Mouse (Mus musculus): Measurements from ENCODE around the gene Hectd4.

Hectd4 gene

GRCm38 (mm10) chr5:121397187-121398145 lies 177.4 kb downstream of the Hectd4 start, which contains the start of gene Naa25:
TSS of gene Naa25 (plus strand) at chr5:121397936.
- DNase-seq (ENCODE audit: low spot score), result peak; percentile 98

DNA sequence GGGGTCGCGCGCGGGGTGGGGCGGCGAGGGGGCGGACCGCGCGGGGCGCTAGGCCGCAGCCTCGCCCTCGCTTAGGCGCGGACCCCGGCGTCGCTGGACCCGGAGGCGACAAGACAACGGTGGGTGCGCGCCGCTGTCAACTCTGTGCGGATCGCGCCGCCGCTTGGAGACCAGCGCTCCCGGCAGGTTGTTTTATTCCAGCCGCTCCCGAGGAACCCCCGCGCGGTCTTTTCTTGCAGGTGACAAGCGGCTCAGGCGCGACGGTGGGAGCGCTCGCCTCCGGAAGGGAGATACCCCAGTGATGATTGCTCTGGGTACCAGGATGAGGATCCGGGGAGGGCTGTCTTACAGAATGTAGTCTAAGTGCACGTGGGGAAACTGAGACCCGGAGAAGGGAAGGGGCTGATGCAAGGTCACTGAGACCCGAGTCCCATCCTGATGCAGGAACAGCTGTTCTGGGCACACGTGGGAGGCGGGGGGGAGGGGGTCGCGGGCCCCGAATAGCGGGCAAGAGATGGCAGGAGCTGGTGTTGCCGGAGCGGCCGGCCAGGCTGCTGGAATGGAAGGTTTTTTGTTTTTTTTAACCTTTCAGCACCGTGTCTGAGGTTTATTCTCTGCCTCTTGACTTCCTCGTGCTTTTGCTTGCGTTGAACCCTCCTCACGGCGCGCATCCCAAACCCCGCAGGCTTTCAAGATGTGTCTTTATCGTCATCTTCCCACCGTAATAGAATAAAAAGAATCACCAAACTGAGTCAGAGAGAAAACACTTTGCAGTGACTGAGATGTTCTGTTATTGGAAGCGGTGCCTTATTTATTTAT lies 178.3 kb downstream of the Hectd4 start:
- DNase-seq (ENCODE audit: low spot score), result peak; percentile 73

GRCm38 (mm10) chr5:121398965-121399462 lies 179.0 kb downstream of the Hectd4 start:
- DNase-seq (ENCODE audit: low spot score), result no peak

- DNase-seq (ENCODE audit: low spot score), result no peak
These were observed 179.5 kb downstream of the Hectd4 start for GRCm38 (mm10) chr5:121399540-121399939.

DNA sequence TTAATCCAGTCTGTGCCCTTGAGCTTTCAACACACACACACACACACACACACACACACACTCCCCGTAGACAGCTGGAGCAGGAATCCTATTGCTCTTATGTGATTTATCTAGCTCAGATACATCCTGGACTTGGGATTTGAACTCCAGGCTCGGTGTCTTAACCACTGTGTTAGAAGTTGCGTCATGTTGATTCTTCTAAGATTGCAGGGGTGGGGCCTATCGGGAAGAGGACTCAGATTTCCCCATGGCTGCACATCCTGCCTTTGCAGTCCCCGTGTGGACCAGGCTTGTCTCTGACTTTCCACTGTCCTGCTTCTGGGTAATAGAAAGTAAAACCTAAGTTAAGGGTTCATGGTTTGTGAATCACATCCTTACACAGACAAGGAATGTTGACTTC lies 180.0 kb downstream of the Hectd4 start:
- DNase-seq (ENCODE audit: low spot score), result no peak

DNA sequence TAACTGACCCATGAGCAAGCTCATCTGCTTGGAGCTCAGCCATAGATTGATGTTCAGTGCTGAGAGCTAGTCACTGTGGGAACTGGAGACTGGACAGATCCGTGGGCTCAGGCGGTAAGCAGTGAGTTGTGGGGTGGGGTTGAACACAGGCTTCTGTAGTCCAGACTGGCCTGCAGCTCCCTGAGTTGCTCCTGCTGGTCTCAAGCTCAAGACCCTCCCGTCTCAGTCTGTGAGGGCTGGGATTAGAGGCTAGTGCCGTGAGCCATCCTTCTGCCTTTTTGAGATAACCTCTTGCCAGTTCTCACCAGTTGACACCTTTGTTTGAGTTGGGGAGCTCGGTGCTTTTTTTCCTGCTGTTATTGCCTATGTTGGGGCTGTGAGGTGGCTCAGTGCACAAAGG lies 180.8 kb downstream of the Hectd4 start:
- DNase-seq (ENCODE audit: low spot score), result no peak

DNA sequence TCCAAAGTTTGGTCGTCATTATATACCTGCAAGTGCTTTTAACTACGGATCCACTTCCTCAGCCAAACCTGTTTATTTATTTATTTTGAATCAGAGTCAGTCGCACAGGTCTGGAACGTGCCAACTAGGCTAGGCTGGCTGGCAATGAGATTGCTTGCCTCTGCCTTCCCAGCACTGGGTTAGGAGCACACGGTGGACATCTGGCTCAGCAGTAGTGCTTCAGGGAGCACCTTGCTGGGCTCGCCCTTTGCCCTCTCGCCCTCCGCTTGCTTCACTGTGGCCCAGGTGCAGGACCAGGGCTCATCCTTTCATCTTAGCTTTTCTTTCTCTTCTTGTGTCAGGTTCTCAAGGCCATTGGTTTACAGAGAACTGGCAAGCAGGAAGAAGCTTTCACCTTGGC lies 187.8 kb downstream of the Hectd4 start:
- DNase-seq (ENCODE audit: low spot score), result no peak

DNA sequence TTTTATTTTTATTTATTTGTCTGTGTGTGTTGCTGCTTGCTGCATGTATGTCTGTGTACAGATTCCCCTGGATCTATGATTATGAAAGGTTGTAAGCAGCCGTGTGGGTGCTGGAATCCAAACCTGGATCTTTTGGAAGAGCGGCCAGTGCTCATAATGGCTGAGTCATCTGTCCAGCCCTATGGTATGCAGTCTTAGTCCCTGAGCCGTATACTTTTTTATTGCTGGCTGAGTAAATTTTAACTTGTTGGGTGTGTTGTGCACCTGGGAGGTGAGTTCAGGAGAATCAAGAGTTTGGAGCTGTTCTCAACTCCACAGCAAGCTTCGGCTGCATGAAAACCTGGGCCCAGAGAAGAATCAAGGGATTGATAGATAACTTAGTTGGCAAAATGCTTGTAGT lies 191.0 kb downstream of the Hectd4 start:
- DNase-seq (ENCODE audit: low spot score), result no peak
